Mouse (Mus musculus) CH12.LX (cell line): Measurements from ENCODE around the gene Ppil1. TPM values are rescaled to one million over a fixed set of nuclear protein-coding genes. Genes with fewer than 3 reads are reported as not detected.
A peak's percentile ranks its signal among the peaks of the same experiment; 100 is the strongest.

Experiments
- DNase-seq: peaks from one replicate; pipeline ENCODE4 v3.0.0-alpha.2; 2013; ENCODE audit errors: extremely low read depth
- H3K27ac ChIP-seq: 2 replicates; pipeline ENCODE4 v1.5.1; 2012; ENCODE audit warnings: low read depth, mild to moderate bottlenecking, control low read depth, moderate library complexity; ENCODE audit not compliant: insufficient read depth
- H3K27me3 ChIP-seq: replicated peaks from 2 replicates; pipeline ENCODE3; 2012; ENCODE audit warnings: inconsistent platforms
- H3K36me3 ChIP-seq, 2 experiments: replicated peaks in 1 of 2; 2 replicates each; pipeline versions ENCODE3 to v1.6.1; 2012; ENCODE audit warnings: inconsistent platforms in 1 of 2, low read length in 1 of 2, mild to moderate bottlenecking in 1 of 2, mixed read lengths in 1 of 2, moderate library complexity in 1 of 2; ENCODE audit not compliant: control insufficient read depth in 1 of 2, insufficient read depth in 1 of 2
- H3K4me1 ChIP-seq, 2 experiments: 2 replicates each; pipeline ENCODE4 v1.6.1; 2012; ENCODE audit warnings: inconsistent platforms in 1 of 2, moderate library complexity in 1 of 2; ENCODE audit not compliant: insufficient read depth in 2 of 2, control insufficient read depth in 1 of 2
- H3K4me2 ChIP-seq: 2 replicates; pipeline ENCODE4 v1.6.1; 2012; ENCODE audit warnings: low read depth, mild to moderate bottlenecking, control low read depth; ENCODE audit not compliant: poor library complexity, insufficient read depth, severe bottlenecking
- H3K4me3 ChIP-seq, 3 experiments: fragments of 150-350 bp in 1 of 3; sonication (generic) in 1 of 3; replicated peaks in 1 of 3; 2 replicates each; pipeline versions ENCODE3 to v1.5.1; 2011 to 2012; ENCODE audit warnings: low read depth in 2 of 3, low read length in 2 of 3, mild to moderate bottlenecking in 2 of 3, moderate library complexity in 2 of 3, control low read depth in 1 of 3, improper control_type of control experiment in 1 of 3, inconsistent platforms in 1 of 3, mixed read lengths in 1 of 3; ENCODE audit not compliant: poor library complexity in 1 of 3
- H3K79me2 ChIP-seq: replicated peaks from 2 replicates; pipeline ENCODE4 v1.6.1; 2012; ENCODE audit warnings: mild to moderate bottlenecking, moderate library complexity; ENCODE audit not compliant: control insufficient read depth, poor library complexity, insufficient read depth, severe bottlenecking; ENCODE audit errors: extremely low read depth
- H3K9ac ChIP-seq: 2 replicates; pipeline ENCODE4 v1.6.1; 2012; ENCODE audit warnings: low read depth, mild to moderate bottlenecking, control low read depth, moderate library complexity; ENCODE audit not compliant: insufficient read depth
- H3K9me3 ChIP-seq: replicated peaks from 2 replicates; pipeline ENCODE3; 2012; ENCODE audit warnings: low read length, inconsistent platforms, mixed read lengths
- E2F4 ChIP-seq: IDR thresholded peaks from 2 replicates; pipeline ENCODE4 v1.6.1; 2011; ENCODE audit warnings: low read depth, low read length, improper control_type of control experiment; ENCODE audit not compliant: insufficient replicate concordance
- ELF1 ChIP-seq: IDR thresholded peaks from 2 replicates; pipeline ENCODE4 v1.6.1; 2014; ENCODE audit warnings: low read depth, mild to moderate bottlenecking, inconsistent platforms, low read length, improper control_type of control experiment
- ETS1 ChIP-seq: conservative IDR thresholded peaks from 2 replicates; pipeline ENCODE4 v1.6.1; 2012; ENCODE audit warnings: low read depth, mild to moderate bottlenecking, inconsistent platforms, low read length, improper control_type of control experiment, moderate library complexity
- GABPA ChIP-seq: IDR thresholded peaks from 2 replicates; pipeline ENCODE4 v1.6.1; 2012; ENCODE audit warnings: low read depth, low read length, improper control_type of control experiment, inconsistent platforms; ENCODE audit not compliant: insufficient replicate concordance
- IRF4 ChIP-seq: IDR thresholded peaks from 2 replicates; pipeline ENCODE4 v1.6.1; 2014; ENCODE audit warnings: low read depth, mild to moderate bottlenecking, inconsistent platforms, low read length, improper control_type of control experiment
- JUN ChIP-seq: IDR thresholded peaks from 2 replicates; pipeline ENCODE4 v1.6.1; 2011; ENCODE audit warnings: low read depth, mild to moderate bottlenecking, low read length, improper control_type of control experiment, moderate library complexity; ENCODE audit not compliant: insufficient read depth
- MEF2A ChIP-seq: IDR thresholded peaks from 2 replicates; pipeline ENCODE4 v1.6.1; 2014; ENCODE audit warnings: low read depth, mild to moderate bottlenecking, inconsistent platforms, low read length, improper control_type of control experiment, borderline replicate concordance
- MXI1 ChIP-seq: IDR thresholded peaks from 2 replicates; pipeline ENCODE4 v1.6.1; 2011; ENCODE audit warnings: mild to moderate bottlenecking, low read depth, low read length, improper control_type of control experiment
- PAX5 ChIP-seq: IDR thresholded peaks from 2 replicates; pipeline ENCODE4 v1.6.1; 2012; ENCODE audit warnings: low read length, inconsistent platforms, mixed read lengths
- POLR2AphosphoS2 ChIP-seq: IDR thresholded peaks from 2 replicates; pipeline ENCODE4 v1.6.1; 2011; ENCODE audit warnings: low read depth, low read length, improper control_type of control experiment
- SIN3A ChIP-seq: IDR thresholded peaks from 2 replicates; pipeline ENCODE4 v1.6.1; 2012; ENCODE audit warnings: low read length, improper control_type of control experiment, inconsistent platforms
- SMC3 ChIP-seq: IDR thresholded peaks from 2 replicates; pipeline ENCODE4 v1.6.1; 2011; ENCODE audit warnings: low read depth, low read length, improper control_type of control experiment
- TBP ChIP-seq: conservative IDR thresholded peaks from 2 replicates; pipeline ENCODE4 v1.6.1; 2011; ENCODE audit warnings: low read depth, low read length, improper control_type of control experiment
- UBTF ChIP-seq: IDR thresholded peaks from 2 replicates; pipeline ENCODE4 v1.6.1; 2012; ENCODE audit warnings: low read depth, mild to moderate bottlenecking, inconsistent platforms, low read length, improper control_type of control experiment, moderate library complexity
- USF2 ChIP-seq: conservative IDR thresholded peaks from 2 replicates; pipeline ENCODE4 v1.6.1; 2011; ENCODE audit warnings: low read depth, low read length, improper control_type of control experiment
- ZMIZ1 ChIP-seq: IDR thresholded peaks from 2 replicates; pipeline ENCODE4 v1.6.1; 2012; ENCODE audit warnings: low read depth, mild to moderate bottlenecking, inconsistent platforms, low read length, improper control_type of control experiment
- dilution Hi-C: fragments of 300-500 bp; cut with MboI; formaldehyde crosslinking; loops from 2 replicates; pipeline ENCODE4 v1.14.3; 2020; ENCODE audit warnings: low sequenced_read_pairs; ENCODE audit not compliant: extremely low pct_unique_long_range_greater_than_20kb, extremely low pct_ligation_motif_present
- in situ Hi-C: fragments of 300-500 bp; cut with MboI; formaldehyde crosslinking; loops from 3 replicates; pipeline ENCODE4 v1.14.3; 2019; ENCODE audit warnings: low sequenced_read_pairs, low pct_ligation_motif_present, low pct_unique_long_range_greater_than_20kb, mixed read lengths
- polyA plus RNA-seq: library from polyadenylated mRNA; unstranded; fragments of >175 nt; gene quantifications from 2 replicates; pipeline ENCODE4 v1.2.1, GENCODE M21; 2012; ENCODE audit warnings: low read depth; ENCODE audit not compliant: insufficient read length
- total RNA-seq, 2 experiments: library from RNA; depleted of rRNA; stranded (reverse); fragments of 300-350 nt in 1 of 2; fragments of >200 nt in 1 of 2; gene quantifications; 2 replicates each; pipeline ENCODE4 v1.2.3; 2012 to 2014

Gene Ppil1
- total and polyA plus RNA-seq, 3 experiments, result 97.2 to 143 (median 107) TPM

DNA sequence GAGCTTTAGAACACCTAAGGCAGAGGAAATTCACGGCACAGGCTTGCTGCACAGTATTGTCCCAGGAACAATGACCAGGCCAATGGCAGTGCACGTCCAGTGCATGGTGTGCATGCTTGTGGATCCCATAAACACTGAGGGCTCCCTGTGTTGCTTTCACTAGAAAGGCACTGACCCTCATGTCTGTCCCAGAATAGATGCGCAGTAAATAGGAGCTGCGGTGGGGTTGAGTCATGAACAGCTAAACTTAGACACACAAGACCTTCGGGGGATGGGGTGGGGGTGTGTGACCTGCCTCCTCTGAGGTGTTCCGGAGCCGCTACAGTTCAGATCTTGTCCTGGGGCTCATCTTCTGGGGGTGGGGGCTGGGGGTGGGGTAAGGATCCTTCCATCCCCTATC, 57.9 kb downstream of the Ppil1 start:
- Histone ChIP-seq H3K79me2 (no peaks in the 10 kb centered on the region), H3K9me3 (no peaks in the 10 kb centered on the region), H3K4me1 (peaks cover 7 to 12% of the 10 kb centered on the region in 2 experiments), H3K9ac (no peak overlapping the region), H3K27me3 (no peaks in the 10 kb centered on the region), H3K4me3 (no peak overlapping the region), H3K4me2 (peak overlapping the region; percentile 31), H3K36me3 (no peaks in the 10 kb centered on the region), H3K27ac (no peak overlapping the region)
- TF ChIP-seq TBP, result no peak
- TF ChIP-seq E2F4, result no peak
- 0 out of 2 replicates have a peak, but pooled peaks have one; percentile 4 for TF ChIP-seq ETS1
- TF ChIP-seq POLR2AphosphoS2, result no peak
- TF ChIP-seq PAX5, result no peak
- no peak for TF ChIP-seq SMC3
- no peak for TF ChIP-seq MXI1
- peak; percentile 80 for TF ChIP-seq MEF2A
- TF ChIP-seq GABPA, result no peak
- no peak for TF ChIP-seq UBTF
- DNase-seq, result peak; percentile 47
- dilution Hi-C loops, result no loop called here
- in situ Hi-C loops, result no loop called here

DNA sequence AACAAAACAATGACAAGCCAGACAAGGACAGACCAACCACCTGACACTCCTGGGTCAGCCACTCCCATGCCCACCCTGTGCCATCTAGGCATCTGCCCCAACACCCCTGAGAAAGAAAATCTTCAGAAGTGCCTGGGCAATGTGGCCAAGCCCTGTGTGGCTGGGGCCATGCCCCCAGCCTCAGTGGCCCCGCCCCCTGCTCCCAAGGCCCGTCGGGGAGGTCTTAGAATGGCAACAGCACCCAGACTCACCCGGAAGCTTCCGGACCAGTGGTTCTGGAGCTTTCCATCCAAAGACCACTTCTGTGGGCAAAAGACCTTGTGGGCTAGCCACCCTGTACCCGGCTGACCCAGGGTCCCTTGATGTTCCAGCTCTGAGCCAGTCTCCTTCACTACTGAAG, 61.4 kb downstream of the Ppil1 start:
- H3K27ac ChIP-seq, result no peak overlapping the region
- no peak for DNase-seq
- H3K9me3 ChIP-seq, result no peaks in the 10 kb centered on the region
- H3K4me2 ChIP-seq, result no peak overlapping the region
- no peaks in the 10 kb centered on the region for H3K79me2 ChIP-seq
- no peak overlapping the region for H3K9ac ChIP-seq
- in situ Hi-C loops, result no loop called here
- TF ChIP-seq USF2 (no peak), SIN3A (no peak), MEF2A (no peak), ELF1 (no peak), ZMIZ1 (no peak), JUN (no peak), IRF4 (no peak)
- dilution Hi-C loops, result no loop called here
- no peaks in the 10 kb centered on the region for H3K27me3 ChIP-seq
- H3K36me3 ChIP-seq, result no peaks in the 10 kb centered on the region
- no peak overlapping the region for H3K4me3 ChIP-seq
- H3K4me1 ChIP-seq, result peaks cover 4 to 19% of the 10 kb centered on the region in 2 experiments

Other genes starting within 250 kb of the Ppil1 start
- gene Srsf3, start 231.6 kb downstream of the Ppil1 start, total RNA-seq (2012; rRNA removed), result 171 and 266 TPM in 2 replicates
- 380 and 479 TPM in 2 replicates for gene Srsf3, start 231.6 kb downstream of the Ppil1 start, total RNA-seq (2014; rRNA removed)
- gene Srsf3, start 231.6 kb downstream of the Ppil1 start, polyA plus RNA-seq, result 687 and 712 TPM in 2 replicates
- gene Cdkn1a, start 173.2 kb downstream of the Ppil1 start, total RNA-seq (2012; rRNA removed), result 25.3 and 37.5 TPM in 2 replicates
- 9.1 and 10.6 TPM in 2 replicates for gene Cdkn1a, start 173.2 kb downstream of the Ppil1 start, total RNA-seq (2014; rRNA removed)
- 55.0 and 59.1 TPM in 2 replicates for gene Cdkn1a, start 173.2 kb downstream of the Ppil1 start, polyA plus RNA-seq
- 0.17 and 0.34 TPM in 2 replicates for gene Rab44, start 150.0 kb downstream of the Ppil1 start, total RNA-seq (2012; rRNA removed)
- gene Rab44, start 150.0 kb downstream of the Ppil1 start, total RNA-seq (2014; rRNA removed), result 0.12 TPM in 1 of 2 replicates, not detected in the other
- 0.30 TPM in 1 of 2 replicates, not detected in the other for gene Rab44, start 150.0 kb downstream of the Ppil1 start, polyA plus RNA-seq
- gene Cpne5, start 26.0 kb downstream of the Ppil1 start, total RNA-seq (2012; rRNA removed), result 0.50 and 1.3 TPM in 2 replicates
- 0.68 and 0.74 TPM in 2 replicates for gene Cpne5, start 26.0 kb downstream of the Ppil1 start, total RNA-seq (2014; rRNA removed)
- 1.4 and 1.9 TPM in 2 replicates for gene Cpne5, start 26.0 kb downstream of the Ppil1 start, polyA plus RNA-seq
- 69.1 and 75.1 TPM in 2 replicates for gene BC004004, start 4.6 kb upstream of the Ppil1 start, total RNA-seq (2012; rRNA removed)
- 86.1 and 89.1 TPM in 2 replicates for gene BC004004, start 4.6 kb upstream of the Ppil1 start, total RNA-seq (2014; rRNA removed)
- 60.4 and 67.9 TPM in 2 replicates for gene BC004004, start 4.6 kb upstream of the Ppil1 start, polyA plus RNA-seq
- gene Pi16, start 53.5 kb upstream of the Ppil1 start, total RNA-seq (2012; rRNA removed), result 0.13 TPM in 1 of 2 replicates, not detected in the other
- not detected in 2 replicates for gene Pi16, start 53.5 kb upstream of the Ppil1 start, total RNA-seq (2014; rRNA removed)
- not detected in 2 replicates for gene Pi16, start 53.5 kb upstream of the Ppil1 start, polyA plus RNA-seq
- gene Mtch1, start 83.7 kb upstream of the Ppil1 start, total RNA-seq (2012; rRNA removed), result 139 and 143 TPM in 2 replicates
- gene Mtch1, start 83.7 kb upstream of the Ppil1 start, total RNA-seq (2014; rRNA removed), result 56.8 and 66.1 TPM in 2 replicates
- gene Mtch1, start 83.7 kb upstream of the Ppil1 start, polyA plus RNA-seq, result 102 and 110 TPM in 2 replicates
- 48.3 and 67.6 TPM in 2 replicates for gene Fgd2, start 96.7 kb upstream of the Ppil1 start, total RNA-seq (2012; rRNA removed)
- 41.7 and 41.9 TPM in 2 replicates for gene Fgd2, start 96.7 kb upstream of the Ppil1 start, total RNA-seq (2014; rRNA removed)
- 49.2 and 54.4 TPM in 2 replicates for gene Fgd2, start 96.7 kb upstream of the Ppil1 start, polyA plus RNA-seq
- 141 and 178 TPM in 2 replicates for gene Pim1, start 226.6 kb upstream of the Ppil1 start, total RNA-seq (2012; rRNA removed)
- 72.7 and 75.8 TPM in 2 replicates for gene Pim1, start 226.6 kb upstream of the Ppil1 start, total RNA-seq (2014; rRNA removed)
- gene Pim1, start 226.6 kb upstream of the Ppil1 start, polyA plus RNA-seq, result 121 and 133 TPM in 2 replicates